Mouse (Mus musculus): Measurements from ENCODE around the gene Rbbp6. TPM values are rescaled to one million over a fixed set of nuclear protein-coding genes. Genes with fewer than 3 reads are reported as not detected.

The Rbbp6 gene
- polyA plus RNA-seq, 1 experiment from 2014 or later: 17.2 TPM

- no peaks in the 10 kb centered on the region for H3K36me3 ChIP-seq (ENCODE audit: control insufficient read depth, insufficient read depth)
- H3K4me3 ChIP-seq (ENCODE audit: low read length): peak overlapping the region; percentile 96
- peak overlapping the region; percentile 95 for H3K9ac ChIP-seq (ENCODE audit: low read length)
- H3K4me1 ChIP-seq (ENCODE audit: control insufficient read depth, insufficient read depth, low read length): peaks cover 23% of the 10 kb centered on the region
- no peaks in the 10 kb centered on the region for H3K9me3 ChIP-seq (replicated peaks; ENCODE audit: control insufficient read depth, low read length)
- ATAC-seq (replicated peaks; ENCODE audit: extremely low read depth, insufficient read depth, low FRiP score): peak; percentile 98
- no peaks in the 10 kb centered on the region for H3K27me3 ChIP-seq (ENCODE audit: control insufficient read depth, insufficient read depth, low read length)
- under 1% methylated on average over 62 of the region's 62 CpGs for WGBS
- H3K27ac ChIP-seq (ENCODE audit: low read length): peak overlapping the region; percentile 87
- peak overlapping the region; percentile 96 for H3K4me2 ChIP-seq (ENCODE audit: low read depth, low read length)
Observed at GRCm38 (mm10) chr7:122969231-122970032, 3.9 kb downstream of the Rbbp6 start.

DNA sequence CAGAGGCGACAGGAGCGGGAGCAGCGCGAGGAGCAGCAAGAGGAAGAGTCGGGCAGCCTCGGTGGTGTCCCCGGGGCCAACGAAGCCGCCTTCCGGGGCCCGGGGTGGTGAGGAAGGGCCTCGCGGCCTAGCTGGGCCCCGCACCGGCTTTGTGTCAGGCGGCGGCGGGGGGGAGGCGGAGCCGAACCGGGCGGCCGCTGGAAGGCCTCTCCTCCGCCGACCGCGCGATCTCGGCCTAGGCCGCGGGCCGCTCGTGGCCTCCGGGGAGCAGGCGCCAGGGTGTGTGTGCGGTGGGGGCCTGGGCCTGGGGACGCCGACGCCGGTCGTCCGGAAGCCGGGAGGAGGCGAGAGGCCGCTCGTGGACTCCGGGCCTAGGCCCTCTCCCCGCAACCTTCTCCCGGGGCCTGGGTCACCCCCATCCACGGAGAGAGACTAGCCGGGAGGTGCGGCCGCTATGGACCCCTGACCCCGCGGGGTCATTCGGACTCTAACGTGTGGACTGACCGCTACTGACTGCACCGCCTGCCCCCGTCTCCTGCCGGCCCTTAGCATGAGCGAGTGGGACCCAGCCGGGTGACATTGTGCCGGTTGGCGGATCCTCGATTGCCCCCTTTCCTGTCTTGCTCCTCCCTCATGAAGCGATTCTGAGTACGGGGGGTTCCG lies 4.8 kb downstream of the Rbbp6 start:
- peaks cover 23% of the 10 kb centered on the region for H3K4me1 ChIP-seq (ENCODE audit: control insufficient read depth, insufficient read depth, low read length)
- peak; percentile 63 for ATAC-seq (replicated peaks; ENCODE audit: extremely low read depth, insufficient read depth, low FRiP score)
- WGBS: under 1% methylated on average over 63 of the region's 69 CpGs
- peak overlapping the region; percentile 96 for H3K4me3 ChIP-seq (ENCODE audit: low read length)
- peak overlapping the region; percentile 87 for H3K27ac ChIP-seq (ENCODE audit: low read length)
- H3K9me3 ChIP-seq (replicated peaks; ENCODE audit: control insufficient read depth, low read length): no peaks in the 10 kb centered on the region
- H3K36me3 ChIP-seq (ENCODE audit: control insufficient read depth, insufficient read depth): no peaks in the 10 kb centered on the region
- H3K4me2 ChIP-seq (ENCODE audit: low read depth, low read length): peak overlapping the region; percentile 96
- H3K27me3 ChIP-seq (ENCODE audit: control insufficient read depth, insufficient read depth, low read length): no peaks in the 10 kb centered on the region
- peak overlapping the region; percentile 95 for H3K9ac ChIP-seq (ENCODE audit: low read length)

DNA sequence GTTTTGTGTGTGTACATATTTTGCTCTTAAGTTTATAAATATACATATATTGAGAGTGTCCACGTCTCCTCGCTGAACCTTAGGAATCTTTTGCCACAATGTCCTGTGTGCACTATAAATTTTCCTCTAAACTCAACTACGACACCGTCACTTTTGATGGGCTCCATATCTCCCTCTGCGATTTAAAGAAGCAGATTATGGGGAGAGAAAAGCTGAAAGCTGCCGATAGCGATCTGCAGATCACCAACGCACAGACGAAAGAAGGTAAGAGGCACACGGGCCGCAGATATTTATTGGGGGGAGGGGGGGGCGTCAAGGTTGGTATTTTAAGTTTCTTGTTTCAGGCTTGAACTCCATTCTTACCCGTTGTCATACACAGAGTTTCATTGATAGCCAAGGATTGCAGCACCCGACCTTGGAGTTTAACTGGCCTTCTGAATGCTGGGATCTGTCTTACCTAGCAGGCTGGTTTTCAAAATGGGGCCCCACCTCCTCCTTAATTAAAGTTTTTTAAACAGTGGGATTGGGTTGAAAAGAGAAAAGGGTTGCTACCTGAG lies 5.5 kb downstream of the Rbbp6 start:
- Histone ChIP-seq H3K4me3 (ENCODE audit: low read length) (peak overlapping the region; percentile 96), H3K27ac (ENCODE audit: low read length) (peak overlapping the region; percentile 87)
- WGBS: under 1% methylated on average over 14 of the region's 14 CpGs

DNA sequence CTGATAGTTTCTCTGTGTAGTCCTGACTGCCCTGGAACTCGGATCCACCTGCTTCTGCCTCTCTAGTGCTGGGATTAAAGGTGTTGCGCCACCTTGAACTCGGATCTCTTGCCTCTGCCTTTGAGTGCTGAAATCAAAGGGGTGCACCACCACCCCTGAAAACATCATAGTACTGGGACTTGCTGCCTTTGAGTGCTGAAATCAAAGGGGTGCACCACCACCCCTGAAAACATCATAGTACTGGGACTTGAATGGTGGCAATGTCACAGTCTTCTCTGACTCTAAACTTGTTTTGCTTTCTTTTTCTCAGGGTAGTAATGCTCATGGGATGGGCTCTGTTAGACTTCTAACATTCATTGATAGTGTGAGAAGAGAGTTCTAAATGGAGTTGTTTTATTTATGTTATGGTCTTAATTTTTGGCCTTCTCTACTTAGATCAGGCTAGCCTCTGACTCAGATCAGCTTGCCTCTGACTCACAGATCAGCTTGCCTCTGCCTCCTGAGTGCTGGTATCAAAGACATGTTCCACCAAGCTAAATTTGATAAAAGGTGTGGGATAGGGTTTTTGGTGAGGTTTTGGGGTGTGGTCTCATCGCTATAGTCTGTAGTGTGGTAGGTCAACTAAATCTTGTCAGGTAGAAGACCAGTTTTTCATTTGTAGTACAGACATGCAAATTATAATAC lies 6.7 kb downstream of the Rbbp6 start:
- 75% methylated on average over 4 of the region's 4 CpGs for WGBS

More for the DNA sequence above, 5.5 kb downstream of the Rbbp6 start:
- peaks cover 23% of the 10 kb centered on the region for H3K4me1 ChIP-seq (ENCODE audit: control insufficient read depth, insufficient read depth, low read length)
- H3K9me3 ChIP-seq (replicated peaks; ENCODE audit: control insufficient read depth, low read length): no peaks in the 10 kb centered on the region
- no peaks in the 10 kb centered on the region for H3K36me3 ChIP-seq (ENCODE audit: control insufficient read depth, insufficient read depth)
- H3K4me2 ChIP-seq (ENCODE audit: low read depth, low read length): peak overlapping the region; percentile 96
- H3K9ac ChIP-seq (ENCODE audit: low read length): peak overlapping the region; percentile 95
- ATAC-seq (replicated peaks; ENCODE audit: extremely low read depth, insufficient read depth, low FRiP score): no peak
- no peaks in the 10 kb centered on the region for H3K27me3 ChIP-seq (ENCODE audit: control insufficient read depth, insufficient read depth, low read length)

GRCm38 (mm10) chr7:122979514-122979913 lies 14.0 kb downstream of the Rbbp6 start:
- H3K27me3 ChIP-seq (ENCODE audit: control insufficient read depth, insufficient read depth, low read length): no peaks in the 10 kb centered on the region
- no peak overlapping the region for H3K4me2 ChIP-seq (ENCODE audit: low read depth, low read length)
- ATAC-seq (replicated peaks; ENCODE audit: extremely low read depth, insufficient read depth, low FRiP score): no peak
- H3K27ac ChIP-seq (ENCODE audit: low read length): no peak overlapping the region
- H3K9ac ChIP-seq (ENCODE audit: low read length): no peak overlapping the region
- H3K4me3 ChIP-seq (ENCODE audit: low read length): no peak overlapping the region
- H3K4me1 ChIP-seq (ENCODE audit: control insufficient read depth, insufficient read depth, low read length): no peaks in the 10 kb centered on the region
- WGBS: 79% methylated on average over 1 of the region's 1 CpGs
- H3K9me3 ChIP-seq (replicated peaks; ENCODE audit: control insufficient read depth, low read length): no peaks in the 10 kb centered on the region
- H3K36me3 ChIP-seq (ENCODE audit: control insufficient read depth, insufficient read depth): peaks cover 11% of the 10 kb centered on the region

More for the DNA sequence above, 6.7 kb downstream of the Rbbp6 start:
- peak overlapping the region; percentile 96 for H3K4me3 ChIP-seq (ENCODE audit: low read length)
- no peaks in the 10 kb centered on the region for H3K9me3 ChIP-seq (replicated peaks; ENCODE audit: control insufficient read depth, low read length)
- peaks cover 5% of the 10 kb centered on the region for H3K36me3 ChIP-seq (ENCODE audit: control insufficient read depth, insufficient read depth)
- H3K27me3 ChIP-seq (ENCODE audit: control insufficient read depth, insufficient read depth, low read length): no peaks in the 10 kb centered on the region
- H3K4me1 ChIP-seq (ENCODE audit: control insufficient read depth, insufficient read depth, low read length): peaks cover 23% of the 10 kb centered on the region
- ATAC-seq (replicated peaks; ENCODE audit: extremely low read depth, insufficient read depth, low FRiP score): no peak
- no peak overlapping the region for H3K27ac ChIP-seq (ENCODE audit: low read length)
- H3K9ac ChIP-seq (ENCODE audit: low read length): peak overlapping the region; percentile 95
- H3K4me2 ChIP-seq (ENCODE audit: low read depth, low read length): peak overlapping the region; percentile 96

DNA sequence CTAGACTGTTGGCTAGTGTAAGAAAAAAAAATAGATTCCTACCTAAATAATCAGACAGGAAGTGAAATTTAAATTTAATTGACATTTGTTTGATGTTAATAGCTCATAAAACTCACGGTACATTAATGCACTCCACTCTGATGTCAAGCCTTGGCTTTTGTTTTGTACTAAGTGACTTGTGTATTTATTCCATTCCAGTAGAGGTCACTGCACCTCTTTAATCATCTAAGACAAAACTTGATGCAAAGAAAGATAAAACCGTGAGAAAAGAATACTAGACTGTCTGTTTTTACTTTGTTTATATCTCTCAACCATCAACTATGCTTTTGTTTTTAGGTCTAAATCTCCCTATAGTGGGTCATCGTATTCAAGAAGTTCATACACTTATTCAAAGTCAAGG lies 32.7 kb downstream of the Rbbp6 start:
- no peak for ATAC-seq (replicated peaks; ENCODE audit: extremely low read depth, insufficient read depth, low FRiP score)
- Histone ChIP-seq H3K4me3 (ENCODE audit: low read length) (no peak overlapping the region), H3K9me3 (replicated peaks; ENCODE audit: control insufficient read depth, low read length) (no peaks in the 10 kb centered on the region), H3K36me3 (ENCODE audit: control insufficient read depth, insufficient read depth) (peaks cover 59% of the 10 kb centered on the region), H3K4me2 (ENCODE audit: low read depth, low read length) (no peak overlapping the region), H3K4me1 (ENCODE audit: control insufficient read depth, insufficient read depth, low read length) (no peaks in the 10 kb centered on the region), H3K27me3 (ENCODE audit: control insufficient read depth, insufficient read depth, low read length) (no peaks in the 10 kb centered on the region), H3K27ac (ENCODE audit: low read length) (no peak overlapping the region), H3K9ac (ENCODE audit: low read length) (no peak overlapping the region)
- 78% methylated on average over 3 of the region's 3 CpGs for WGBS

GRCm38 (mm10) chr7:122999871-123000396 lies 34.4 kb downstream of the Rbbp6 start:
- H3K27me3 ChIP-seq (ENCODE audit: control insufficient read depth, insufficient read depth, low read length): no peaks in the 10 kb centered on the region
- no peak for ATAC-seq (replicated peaks; ENCODE audit: extremely low read depth, insufficient read depth, low FRiP score)
- WGBS: 72% methylated on average over 11 of the region's 11 CpGs

DNA sequence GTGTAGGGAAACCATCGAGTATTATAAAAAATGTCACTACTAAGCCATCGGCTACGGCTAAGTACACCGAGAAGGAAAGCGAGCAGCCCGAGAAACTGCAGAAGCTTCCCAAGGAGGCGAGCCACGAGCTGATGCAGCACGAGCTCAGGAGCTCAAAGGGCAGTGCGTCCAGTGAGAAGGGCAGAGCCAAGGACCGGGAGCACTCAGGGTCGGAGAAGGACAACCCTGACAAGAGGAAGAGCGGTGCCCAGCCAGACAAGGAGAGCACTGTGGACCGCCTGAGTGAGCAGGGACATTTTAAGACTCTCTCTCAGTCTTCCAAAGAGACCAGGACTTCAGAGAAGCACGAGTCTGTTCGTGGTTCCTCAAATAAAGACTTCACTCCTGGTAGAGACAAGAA lies 35.3 kb downstream of the Rbbp6 start:
- H3K27me3 ChIP-seq (ENCODE audit: control insufficient read depth, insufficient read depth, low read length): no peaks in the 10 kb centered on the region
- H3K36me3 ChIP-seq (ENCODE audit: control insufficient read depth, insufficient read depth): peaks cover 56% of the 10 kb centered on the region
- no peak overlapping the region for H3K4me3 ChIP-seq (ENCODE audit: low read length)
- WGBS: 89% methylated on average over 16 of the region's 16 CpGs
- H3K9me3 ChIP-seq (replicated peaks; ENCODE audit: control insufficient read depth, low read length): no peaks in the 10 kb centered on the region
- no peak overlapping the region for H3K9ac ChIP-seq (ENCODE audit: low read length)
- no peak overlapping the region for H3K4me2 ChIP-seq (ENCODE audit: low read depth, low read length)
- no peak overlapping the region for H3K27ac ChIP-seq (ENCODE audit: low read length)
- no peak for ATAC-seq (replicated peaks; ENCODE audit: extremely low read depth, insufficient read depth, low FRiP score)
- H3K4me1 ChIP-seq (ENCODE audit: control insufficient read depth, insufficient read depth, low read length): no peaks in the 10 kb centered on the region

More at GRCm38 (mm10) chr7:122999871-123000396, 34.4 kb downstream of the Rbbp6 start:
- Histone ChIP-seq H3K4me3 (ENCODE audit: low read length) (no peak overlapping the region), H3K4me1 (ENCODE audit: control insufficient read depth, insufficient read depth, low read length) (no peaks in the 10 kb centered on the region), H3K9me3 (replicated peaks; ENCODE audit: control insufficient read depth, low read length) (no peaks in the 10 kb centered on the region), H3K27ac (ENCODE audit: low read length) (no peak overlapping the region), H3K36me3 (ENCODE audit: control insufficient read depth, insufficient read depth) (peaks cover 63% of the 10 kb centered on the region), H3K4me2 (ENCODE audit: low read depth, low read length) (no peak overlapping the region), H3K9ac (ENCODE audit: low read length) (no peak overlapping the region)

Measured in heart, embryonic 16.5 days (tissue).